Mouse (Mus musculus) midbrain, embryonic 12.5 days (tissue): ENCODE results near the gene Smarca2. TPM values are rescaled to one million over a fixed set of nuclear protein-coding genes. Genes with fewer than 3 reads are reported as not detected.
A peak's percentile ranks its signal among the peaks of the same experiment; 100 is the strongest.
"Not testable (repeated sequence)": the region's sequence is repeated elsewhere in the genome, so short reads cannot be mapped to it uniquely, and the experiment has no call there.

ENCODE experiments used
- ATAC-seq: fragments of 200-750 bp; cut with Nextera tagmentation; 2 replicates; pipeline ENCODE4 v1.8.0; 2017; ENCODE audit warnings: low read depth, moderate TSS enrichment, moderate library complexity; ENCODE audit not compliant: low FRiP score
- H3K27ac ChIP-seq: fragments of 300-500 bp; sonication (generic); replicated peaks from 2 replicates; pipeline ENCODE4 v1.5.1; 2016; ENCODE audit warnings: mild to moderate bottlenecking
- H3K27me3 ChIP-seq: fragments of 300-500 bp; sonication (generic); 2 replicates; pipeline ENCODE4 v1.6.1; 2016; ENCODE audit warnings: mild to moderate bottlenecking
- H3K36me3 ChIP-seq: fragments of 300-500 bp; sonication (generic); 2 replicates; pipeline ENCODE4 v1.6.1; 2016
- H3K4me1 ChIP-seq: fragments of 300-500 bp; sonication (generic); 2 replicates; pipeline ENCODE4 v1.6.1; 2016
- H3K4me2 ChIP-seq: fragments of 300-500 bp; sonication (generic); replicated peaks from 2 replicates; pipeline ENCODE4 v1.6.1; 2016; ENCODE audit warnings: mild to moderate bottlenecking, moderate library complexity
- H3K4me3 ChIP-seq: fragments of 300-500 bp; sonication (generic); 2 replicates; pipeline ENCODE4 v1.5.1; 2016; ENCODE audit warnings: mild to moderate bottlenecking
- H3K9ac ChIP-seq: fragments of 300-500 bp; sonication (generic); replicated peaks from 2 replicates; pipeline ENCODE4 v1.6.1; 2016; ENCODE audit warnings: mild to moderate bottlenecking, moderate library complexity
- H3K9me3 ChIP-seq: fragments of 300-500 bp; sonication (generic); 2 replicates; pipeline ENCODE4 v1.6.1; 2016; ENCODE audit warnings: mild to moderate bottlenecking
- WGBS: fragments of 180-500 bp; shearing (Covaris S2); methylation state at CpG from one replicate; pipeline ENCODE4 v1.1.7; 2016; 5-methylcytosine and 5-hydroxymethylcytosine counted together
- polyA plus RNA-seq: library from polyadenylated mRNA; unstranded; fragments of >200 nt; fragmentation: Nextera tagmentation; extraction: Ambion mirVana; gene quantifications from 2 replicates; pipeline ENCODE4 v1.2.1, GENCODE M21; 2016

Gene Smarca2
- polyA plus RNA-seq, 1 experiment from 2014 or later: 52.7 TPM

DNA sequence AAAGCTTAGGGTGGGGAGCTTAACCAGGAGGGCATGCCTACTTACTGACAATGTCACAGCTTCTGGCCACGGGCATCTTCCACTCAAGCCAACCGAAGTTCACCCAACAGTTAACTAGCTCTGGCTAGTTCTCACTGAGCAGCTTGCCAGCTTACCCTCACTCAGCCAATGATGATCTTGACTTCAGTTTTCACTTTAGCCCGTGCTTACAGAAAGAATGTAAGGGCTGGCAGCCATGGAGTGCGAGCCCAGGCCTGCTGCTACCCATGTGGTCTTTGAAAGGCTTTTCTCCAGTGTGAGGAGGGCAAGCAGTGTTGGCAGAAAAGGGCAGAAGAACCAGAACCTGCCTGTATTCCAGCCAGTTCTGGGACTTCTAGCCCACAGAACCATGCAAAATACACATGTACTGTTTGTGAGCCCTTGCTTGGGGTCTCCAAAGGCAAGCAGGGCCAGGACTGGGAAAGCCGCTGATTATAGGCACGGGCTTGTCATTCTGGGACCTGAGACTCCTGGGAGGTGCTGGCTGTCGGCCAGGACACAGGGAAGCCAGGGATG lies 128.8 kb downstream of the Smarca2 start:
- no peak overlapping the region for H3K9ac ChIP-seq
- H3K4me1 ChIP-seq: peaks cover 3% of the 10 kb centered on the region
- no peak overlapping the region for H3K4me3 ChIP-seq
- no peaks in the 10 kb centered on the region for H3K9me3 ChIP-seq
- no peaks in the 10 kb centered on the region for H3K27me3 ChIP-seq
- no peak overlapping the region for H3K4me2 ChIP-seq
- no peaks in the 10 kb centered on the region for H3K36me3 ChIP-seq
- 70% methylated on average over 7 of the region's 7 CpGs for WGBS
- ATAC-seq: no peak
- H3K27ac ChIP-seq: no peak overlapping the region

- peak; percentile 30; the same call in 1 of the 2 replicates for ATAC-seq
- Histone ChIP-seq H3K4me1 (peaks cover 3% of the 10 kb centered on the region), H3K36me3 (no peaks in the 10 kb centered on the region), H3K4me2 (no peak overlapping the region), H3K4me3 (no peak overlapping the region), H3K9me3 (no peaks in the 10 kb centered on the region), H3K27me3 (no peaks in the 10 kb centered on the region), H3K9ac (no peak overlapping the region), H3K27ac (peak overlapping the region; percentile 42; the same call in 1 of the 2 replicates)
- 79% methylated on average over 10 of the region's 10 CpGs for WGBS
These were observed 129.9 kb downstream of the Smarca2 start for GRCm38 (mm10) chr19:26734704-26735109.

DNA sequence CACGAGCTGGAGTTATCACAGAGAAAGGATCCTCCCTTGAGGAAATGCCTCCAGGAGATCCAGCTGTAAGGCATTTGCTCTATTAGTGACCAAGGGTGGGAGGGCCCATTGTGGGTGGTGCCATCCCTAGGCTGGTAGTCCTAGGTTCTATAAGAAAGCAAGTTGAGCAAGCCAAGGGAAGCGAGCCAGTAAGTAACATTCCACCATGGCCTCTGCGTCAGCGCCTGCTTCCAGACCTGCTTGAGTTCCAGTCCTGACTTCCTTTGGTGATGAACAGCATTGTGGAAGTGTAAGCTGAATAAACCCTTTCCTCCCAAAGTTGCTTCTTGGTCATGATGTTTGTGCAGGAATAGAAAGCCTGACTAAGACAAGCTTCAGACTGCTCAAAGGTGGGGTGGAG lies 140.2 kb downstream of the Smarca2 start:
- not testable (repeated sequence) for H3K27ac ChIP-seq, H3K36me3 ChIP-seq, ATAC-seq, H3K27me3 ChIP-seq, H3K9ac ChIP-seq, H3K4me2 ChIP-seq, H3K9me3 ChIP-seq, H3K4me3 ChIP-seq
- 94% methylated on average over 4 of the region's 4 CpGs for WGBS
- peaks cover 16% of the 10 kb centered on the region for H3K4me1 ChIP-seq

GRCm38 (mm10) chr19:26745567-26745966 lies 140.7 kb downstream of the Smarca2 start:
- no peak overlapping the region for H3K4me3 ChIP-seq
- WGBS: 91% methylated on average over 7 of the region's 7 CpGs
- H3K9ac ChIP-seq: no peak overlapping the region
- no peaks in the 10 kb centered on the region for H3K9me3 ChIP-seq
- no peak overlapping the region for H3K4me2 ChIP-seq
- peaks cover 5% of the 10 kb centered on the region for H3K27me3 ChIP-seq
- H3K4me1 ChIP-seq: peaks cover 18% of the 10 kb centered on the region
- no peaks in the 10 kb centered on the region for H3K36me3 ChIP-seq
- ATAC-seq: no peak
- no peak overlapping the region for H3K27ac ChIP-seq

GRCm38 (mm10) chr19:26746290-26746689 lies 141.4 kb downstream of the Smarca2 start:
- Histone ChIP-seq H3K9ac (no peak overlapping the region), H3K27ac (peak overlapping the region; percentile 99)
- WGBS: 92% methylated on average over 10 of the region's 10 CpGs

DNA sequence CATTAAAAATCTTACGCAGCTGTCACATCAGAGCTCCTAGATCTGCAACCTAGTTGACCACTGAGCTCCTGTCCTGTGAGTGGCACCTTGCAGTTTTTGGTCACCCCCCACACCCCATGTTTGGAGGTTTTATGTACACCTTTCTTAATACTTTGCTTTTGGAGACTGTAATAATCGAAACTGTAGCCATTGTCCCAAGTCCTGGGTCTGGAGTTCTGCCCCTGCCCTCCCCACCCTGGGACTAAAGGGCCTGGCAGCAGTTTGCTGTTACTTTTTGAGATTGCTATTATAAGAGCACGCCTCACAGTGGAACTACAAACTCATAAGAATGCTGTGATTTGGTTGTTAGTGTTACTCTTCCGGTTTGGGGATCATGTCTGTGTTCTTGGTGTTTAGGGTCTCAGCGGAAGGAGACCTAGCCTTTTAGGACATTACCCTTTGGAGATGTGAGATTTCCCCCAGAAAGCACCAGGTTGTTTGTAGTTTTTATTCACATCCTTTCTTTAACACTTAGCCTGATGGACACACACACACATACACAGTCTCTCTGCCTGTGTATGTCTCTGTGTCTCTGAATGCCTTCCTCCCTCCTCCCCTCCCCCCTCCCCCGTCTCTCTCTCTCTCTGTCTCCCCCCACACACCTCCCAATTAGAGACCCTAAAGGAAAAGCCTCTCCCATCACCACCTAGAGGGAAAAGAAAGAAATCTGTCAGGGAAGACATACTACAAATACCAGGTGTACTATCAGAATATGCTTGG lies 142.0 kb downstream of the Smarca2 start:
- 49% methylated on average over 6 of the region's 6 CpGs for WGBS
- Histone ChIP-seq H3K4me3 (peak overlapping the region; percentile 44), H3K9ac (peak overlapping the region; percentile 64), H3K4me1 (peaks cover 18% of the 10 kb centered on the region), H3K36me3 (0 out of 2 replicates have a peak, but pooled peaks cover 3% of the 10 kb centered on the region), H3K27me3 (peaks cover 5% of the 10 kb centered on the region), H3K4me2 (peak overlapping the region; percentile 63), H3K27ac (peak overlapping the region; percentile 99), H3K9me3 (no peaks in the 10 kb centered on the region)
- peak; percentile 35 for ATAC-seq

More at GRCm38 (mm10) chr19:26746290-26746689, 141.4 kb downstream of the Smarca2 start:
- no peak overlapping the region for H3K4me3 ChIP-seq
- no peak overlapping the region for H3K4me2 ChIP-seq
- H3K36me3 ChIP-seq: no peaks in the 10 kb centered on the region
- ATAC-seq: no peak
- peaks cover 18% of the 10 kb centered on the region for H3K4me1 ChIP-seq
- H3K27me3 ChIP-seq: peaks cover 5% of the 10 kb centered on the region
- H3K9me3 ChIP-seq: no peaks in the 10 kb centered on the region

GRCm38 (mm10) chr19:26747571-26748539 lies 143.0 kb downstream of the Smarca2 start:
- peak overlapping the region; percentile 44 for H3K4me3 ChIP-seq
- peaks cover 5% of the 10 kb centered on the region for H3K27me3 ChIP-seq
- no peaks in the 10 kb centered on the region for H3K9me3 ChIP-seq
- peak overlapping the region; percentile 64 for H3K9ac ChIP-seq
- H3K36me3 ChIP-seq: 0 out of 2 replicates have a peak, but pooled peaks cover 3% of the 10 kb centered on the region
- peak overlapping the region; percentile 63 for H3K4me2 ChIP-seq
- WGBS: under 1% methylated on average over 36 of the region's 36 CpGs
- ATAC-seq: peak; percentile 90
- peaks cover 18% of the 10 kb centered on the region for H3K4me1 ChIP-seq
- peak overlapping the region; percentile 99 for H3K27ac ChIP-seq

- peak overlapping the region; percentile 44 for H3K4me3 ChIP-seq
- H3K4me2 ChIP-seq: peak overlapping the region; percentile 63
- peaks cover 5% of the 10 kb centered on the region for H3K27me3 ChIP-seq
- 0 out of 2 replicates have a peak, but pooled peaks cover 3% of the 10 kb centered on the region for H3K36me3 ChIP-seq
- WGBS: 0% methylated on average over 6 of the region's 6 CpGs
- peaks cover 18% of the 10 kb centered on the region for H3K4me1 ChIP-seq
- H3K27ac ChIP-seq: peak overlapping the region; percentile 99
- H3K9ac ChIP-seq: peak overlapping the region; percentile 64
- H3K9me3 ChIP-seq: no peaks in the 10 kb centered on the region
- no peak for ATAC-seq
These were observed 143.8 kb downstream of the Smarca2 start for GRCm38 (mm10) chr19:26748676-26749075.

GRCm38 (mm10) chr19:26749427-26750137 lies 144.7 kb downstream of the Smarca2 start:
- 0 out of 2 replicates have a peak overlapping the region, but pooled peaks have one; percentile 64 for H3K9ac ChIP-seq
- no peaks in the 10 kb centered on the region for H3K9me3 ChIP-seq
- peak overlapping the region; percentile 63 for H3K4me2 ChIP-seq
- peak overlapping the region; percentile 44; the same call in 1 of the 2 replicates for H3K4me3 ChIP-seq
- WGBS: 26% methylated on average over 11 of the region's 11 CpGs
- peak overlapping the region; percentile 99 for H3K27ac ChIP-seq
- no peak for ATAC-seq
- H3K4me1 ChIP-seq: peaks cover 18% of the 10 kb centered on the region
- H3K27me3 ChIP-seq: no peaks in the 10 kb centered on the region
- 0 out of 2 replicates have a peak, but pooled peaks cover 3% of the 10 kb centered on the region for H3K36me3 ChIP-seq

- no peak overlapping the region for H3K4me3 ChIP-seq
- 0 out of 2 replicates have a peak, but pooled peaks cover 3% of the 10 kb centered on the region for H3K36me3 ChIP-seq
- no peaks in the 10 kb centered on the region for H3K27me3 ChIP-seq
- no peak overlapping the region for H3K9ac ChIP-seq
- H3K4me2 ChIP-seq: no peak overlapping the region
- 92% methylated on average over 15 of the region's 15 CpGs for WGBS
- H3K27ac ChIP-seq: no peak overlapping the region
- no peak for ATAC-seq
- no peaks in the 10 kb centered on the region for H3K9me3 ChIP-seq
- peaks cover 8% of the 10 kb centered on the region for H3K4me1 ChIP-seq
These were observed 147.8 kb downstream of the Smarca2 start for GRCm38 (mm10) chr19:26752611-26753163.
